Mouse (Mus musculus) MEL (cell line): ENCODE measurements around the gene Rnf130. TPM values are rescaled to one million over a fixed set of nuclear protein-coding genes. Genes with fewer than 3 reads are reported as not detected.

Source experiments
- DNase-seq: peaks from one replicate; pipeline ENCODE4 v3.0.0; 2011; ENCODE audit warnings: low read depth, low spot score
- H3K27ac ChIP-seq: 2 replicates; pipeline ENCODE4 v1.5.1; 2012; ENCODE audit warnings: low read depth, mild to moderate bottlenecking, control low read depth, low read length, moderate library complexity; ENCODE audit not compliant: control insufficient read depth
- H3K27me3 ChIP-seq, 2 experiments: fragments of 150-350 bp in 1 of 2; sonication (generic) in 1 of 2; 2 replicates each; pipeline ENCODE4 v1.6.1; 2012; ENCODE audit warnings: low read length in 2 of 2, mild to moderate bottlenecking in 2 of 2, improper control_type of control experiment in 1 of 2, moderate library complexity in 1 of 2; ENCODE audit not compliant: insufficient read depth in 2 of 2, control insufficient read depth in 1 of 2
- H3K36me3 ChIP-seq, 2 experiments: 2 replicates each; pipeline ENCODE4 v1.6.1; 2012 to 2014; ENCODE audit warnings: low read length in 2 of 2, improper control_type of control experiment in 1 of 2, inconsistent platforms in 1 of 2, mild to moderate bottlenecking in 1 of 2; ENCODE audit not compliant: insufficient read depth in 2 of 2, control insufficient read depth in 1 of 2
- H3K4me1 ChIP-seq, 2 experiments: fragments of 150-350 bp in 1 of 2; sonication (generic) in 1 of 2; 2 replicates each; pipeline ENCODE4 v1.6.1; 2012; ENCODE audit warnings: low read length in 2 of 2, improper control_type of control experiment in 1 of 2, mild to moderate bottlenecking in 1 of 2; ENCODE audit not compliant: insufficient read depth in 2 of 2, control insufficient read depth in 1 of 2
- H3K4me3 ChIP-seq, 2 experiments: fragments of 150-350 bp in 1 of 2; sonication (generic) in 1 of 2; 2 replicates each; pipeline ENCODE4 v1.5.1; 2012; ENCODE audit warnings: low read depth in 2 of 2, low read length in 2 of 2, mild to moderate bottlenecking in 2 of 2, moderate library complexity in 2 of 2, control low read depth in 1 of 2, improper control_type of control experiment in 1 of 2; ENCODE audit not compliant: control insufficient read depth in 1 of 2, insufficient read depth in 1 of 2
- H3K79me2 ChIP-seq: 2 replicates; pipeline ENCODE4 v1.6.1; 2012; ENCODE audit warnings: mild to moderate bottlenecking, low read length, moderate library complexity; ENCODE audit not compliant: control insufficient read depth, poor library complexity, insufficient read depth
- H3K9ac ChIP-seq: 2 replicates; pipeline ENCODE4 v1.6.1; 2012; ENCODE audit warnings: low read depth, mild to moderate bottlenecking, control low read depth, low read length, moderate library complexity; ENCODE audit not compliant: control insufficient read depth, poor library complexity, severe bottlenecking
- H3K9me3 ChIP-seq: fragments of 150-350 bp; sonication (generic); replicated peaks from 2 replicates; pipeline ENCODE4 v1.6.1; 2012; ENCODE audit warnings: mild to moderate bottlenecking, low read length, improper control_type of control experiment, moderate library complexity; ENCODE audit not compliant: insufficient read depth
- BHLHE40 ChIP-seq: IDR thresholded peaks from 2 replicates; pipeline ENCODE4 v1.6.1; 2012; ENCODE audit warnings: low read depth, mild to moderate bottlenecking, inconsistent platforms, low read length, improper control_type of control experiment, borderline replicate concordance
- CHD2 ChIP-seq: IDR thresholded peaks from 2 replicates; pipeline ENCODE4 v1.6.1; 2011; ENCODE audit warnings: low read length, improper control_type of control experiment
- CTCF ChIP-seq, 3 experiments: IDR thresholded peaks in 2 of 3; conservative IDR thresholded peaks in 1 of 3; 2 replicates each; pipeline ENCODE4 v1.5.1; 2011 to 2012; ENCODE audit warnings: low read length in 3 of 3, low read depth in 2 of 3, mild to moderate bottlenecking in 2 of 3, improper control_type of control experiment in 1 of 3, inconsistent platforms in 1 of 3, mixed read lengths in 1 of 3, moderate library complexity in 1 of 3; ENCODE audit not compliant: control insufficient read depth in 1 of 3, insufficient read depth in 1 of 3, poor library complexity in 1 of 3, severe bottlenecking in 1 of 3
- E2F4 ChIP-seq: IDR thresholded peaks from 2 replicates; pipeline ENCODE4 v1.6.1; 2011; ENCODE audit warnings: low read depth, low read length, improper control_type of control experiment, borderline replicate concordance
- ELF1 ChIP-seq: IDR thresholded peaks from 2 replicates; pipeline ENCODE4 v1.6.1; 2014; ENCODE audit warnings: low read depth, mild to moderate bottlenecking, inconsistent platforms, low read length, improper control_type of control experiment, moderate library complexity
- EP300 ChIP-seq, 2 experiments: IDR thresholded peaks; 2 replicates each; pipeline ENCODE4 v1.6.1; 2011; ENCODE audit warnings: improper control_type of control experiment in 2 of 2, low read length in 2 of 2, low read depth in 1 of 2, mild to moderate bottlenecking in 1 of 2
- GATA1 ChIP-seq: IDR thresholded peaks from 2 replicates; pipeline ENCODE4 v1.6.1; 2011; ENCODE audit warnings: low read depth, low read length, improper control_type of control experiment
- HCFC1 ChIP-seq: IDR thresholded peaks from 2 replicates; pipeline ENCODE4 v1.6.1; 2012; ENCODE audit warnings: low read depth, mild to moderate bottlenecking, inconsistent platforms, low read length, improper control_type of control experiment, moderate library complexity
- KAT2A ChIP-seq: conservative IDR thresholded peaks from 2 replicates; pipeline ENCODE4 v1.6.1; 2012; ENCODE audit warnings: low read depth, low read length, improper control_type of control experiment, inconsistent platforms
- MEF2A ChIP-seq: IDR thresholded peaks from 2 replicates; pipeline ENCODE4 v1.6.1; 2014; ENCODE audit warnings: low read depth, mild to moderate bottlenecking, inconsistent platforms, low read length, improper control_type of control experiment; ENCODE audit not compliant: poor library complexity, insufficient replicate concordance, severe bottlenecking; ENCODE audit errors: extremely low read depth
- MYB ChIP-seq: IDR thresholded peaks from 2 replicates; pipeline ENCODE4 v1.6.1; 2011; ENCODE audit warnings: mild to moderate bottlenecking, low read depth, low read length, improper control_type of control experiment
- MYC ChIP-seq: IDR thresholded peaks from 2 replicates; pipeline ENCODE4 v1.6.1; 2011; ENCODE audit warnings: low read depth, mild to moderate bottlenecking, low read length, improper control_type of control experiment, moderate library complexity
- POLR2AphosphoS2 ChIP-seq: IDR thresholded peaks from 2 replicates; pipeline ENCODE4 v1.6.1; 2011; ENCODE audit warnings: low read length, improper control_type of control experiment
- POLR2AphosphoS5 ChIP-seq: IDR thresholded peaks from 2 replicates; pipeline ENCODE4 v1.6.1; 2012; ENCODE audit warnings: low read depth, borderline replicate concordance, mild to moderate bottlenecking, inconsistent platforms, low read length, moderate library complexity, mixed read lengths
- RAD21 ChIP-seq: IDR thresholded peaks from 2 replicates; pipeline ENCODE4 v1.6.1; 2011; ENCODE audit warnings: mild to moderate bottlenecking, low read depth, low read length, improper control_type of control experiment
- RCOR1 ChIP-seq: IDR thresholded peaks from 2 replicates; pipeline ENCODE4 v1.6.1; 2012; ENCODE audit warnings: low read depth, mild to moderate bottlenecking, inconsistent platforms, low read length, improper control_type of control experiment
- SMC3 ChIP-seq: IDR thresholded peaks from 2 replicates; pipeline ENCODE4 v1.6.1; 2011; ENCODE audit warnings: low read depth, low read length, improper control_type of control experiment
- TAL1 ChIP-seq: IDR thresholded peaks from 2 replicates; pipeline ENCODE4 v1.6.1; 2012; ENCODE audit warnings: mild to moderate bottlenecking, inconsistent platforms, low read length, moderate library complexity, mixed read lengths
- TBP ChIP-seq: IDR thresholded peaks from 2 replicates; pipeline ENCODE4 v1.8.0; 2011; ENCODE audit warnings: low read depth, low read length, improper control_type of control experiment
- TCF12 ChIP-seq: IDR thresholded peaks from 2 replicates; pipeline ENCODE4 v1.6.1; 2014; ENCODE audit warnings: low read depth, mild to moderate bottlenecking, inconsistent platforms, low read length, improper control_type of control experiment, moderate library complexity
- USF2 ChIP-seq, 2 experiments: IDR thresholded peaks; 2 replicates each; pipeline ENCODE4 v1.6.1; 2011 to 2012; ENCODE audit warnings: improper control_type of control experiment in 2 of 2, low read length in 2 of 2, borderline replicate concordance in 1 of 2, inconsistent platforms in 1 of 2, low read depth in 1 of 2, mild to moderate bottlenecking in 1 of 2; ENCODE audit not compliant: insufficient read depth in 1 of 2
- ZC3H11A ChIP-seq: IDR thresholded peaks from 2 replicates; pipeline ENCODE4 v1.6.1; 2012; ENCODE audit warnings: low read depth, mild to moderate bottlenecking, inconsistent platforms, low read length, improper control_type of control experiment
- ZKSCAN1 ChIP-seq: IDR thresholded peaks from 2 replicates; pipeline ENCODE4 v1.6.1; 2012; ENCODE audit warnings: low read depth, mild to moderate bottlenecking, inconsistent platforms, low read length, improper control_type of control experiment, moderate library complexity
- ZMIZ1 ChIP-seq: IDR thresholded peaks from 2 replicates; pipeline ENCODE4 v1.6.1; 2012; ENCODE audit warnings: low read depth, mild to moderate bottlenecking, inconsistent platforms, low read length, improper control_type of control experiment, moderate library complexity
- ZNF384 ChIP-seq: IDR thresholded peaks from 2 replicates; pipeline ENCODE4 v1.6.1; 2012; ENCODE audit warnings: low read depth, mild to moderate bottlenecking, inconsistent platforms, low read length, improper control_type of control experiment
- polyA plus RNA-seq, 2 experiments: library from polyadenylated mRNA; stranded (reverse) in 1 of 2; unstranded in 1 of 2; fragments of >175 nt in 1 of 2; fragments of >200 nt in 1 of 2; gene quantifications; 2 replicates each; pipeline versions ENCODE4 v1.2.1 to v1.2.4; 2012; ENCODE audit warnings: low replicate concordance in 2 of 2, low read depth in 1 of 2; ENCODE audit not compliant: insufficient read length in 2 of 2, insufficient read depth in 1 of 2, missing spikeins in 1 of 2
- total RNA-seq: library from RNA; depleted of rRNA; stranded (reverse); fragments of 300-350 nt; gene quantifications from 2 replicates; pipeline ENCODE4 v1.2.3, GENCODE M21; 2012

Rnf130 gene
- total and polyA plus RNA-seq, 3 experiments, result 59.5 to 507 (median 78.2) TPM

DNA sequence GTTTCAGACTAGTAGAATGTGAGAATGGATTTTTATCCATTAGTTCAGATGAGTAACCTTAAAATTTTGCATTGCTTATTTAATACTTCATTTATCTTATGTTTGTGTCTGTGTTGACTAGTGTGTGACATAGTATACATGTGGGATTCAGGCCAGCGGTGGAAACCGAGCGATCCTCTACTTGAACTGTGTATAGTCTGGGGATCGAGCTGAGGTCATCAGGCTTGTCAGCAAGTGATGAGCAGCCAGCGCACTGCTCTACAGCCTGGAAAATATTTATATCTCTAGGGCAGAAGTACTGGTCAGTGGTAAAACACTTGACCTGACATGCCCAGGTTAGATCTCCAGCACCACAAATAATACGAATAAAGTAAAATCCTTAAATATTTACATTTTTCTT is 23.0 kb downstream of the Rnf130 start:
- peak overlapping the region; percentile 50; the same call in 1 of the 2 replicates for H3K9ac ChIP-seq
- H3K4me3 ChIP-seq, result no peak overlapping the region
- peak overlapping the region; percentile 81 for H3K27ac ChIP-seq
- TF ChIP-seq MYC, result no peak
- no peaks in the 10 kb centered on the region for H3K9me3 ChIP-seq
- peaks cover 0 to 60% of the 10 kb centered on the region in 2 experiments; a peak in 2 of 4 replicates for H3K36me3 ChIP-seq
- H3K79me2 ChIP-seq, result peaks cover 17% of the 10 kb centered on the region
- DNase-seq, result peak; percentile 21
- H3K27me3 ChIP-seq, result no peaks in the 10 kb centered on the region
- H3K4me1 ChIP-seq, result peaks cover 34 to 47% of the 10 kb centered on the region in 2 experiments

DNA sequence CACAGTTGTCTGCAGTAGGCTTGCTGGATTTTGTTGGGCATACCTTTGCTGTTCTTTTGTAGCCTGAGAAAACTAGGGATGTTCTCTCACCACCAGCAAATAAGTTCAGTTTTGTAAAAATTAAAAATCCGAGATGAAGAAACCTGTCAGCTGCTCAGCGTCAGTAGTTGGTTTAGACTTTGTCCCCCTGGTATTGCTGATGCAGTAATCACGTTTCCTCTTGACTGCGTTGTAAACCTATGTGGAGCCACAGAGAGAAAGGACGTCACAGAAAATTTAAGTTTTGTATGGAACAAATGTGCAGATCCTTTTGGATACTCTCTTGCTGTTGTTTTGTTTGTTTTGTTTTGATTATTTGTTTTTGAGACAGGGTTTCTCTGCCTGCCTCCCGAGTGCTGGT is 25.2 kb downstream of the Rnf130 start:
- H3K27me3 ChIP-seq, result no peaks in the 10 kb centered on the region
- H3K4me1 ChIP-seq, result peaks cover 19 to 29% of the 10 kb centered on the region in 2 experiments
- H3K9me3 ChIP-seq, result no peaks in the 10 kb centered on the region
- H3K4me3 ChIP-seq, result no peak overlapping the region
- no peak for TF ChIP-seq CHD2
- TF ChIP-seq TAL1, result no peak
- no peak for TF ChIP-seq TBP
- TF ChIP-seq POLR2AphosphoS5, result no peak
- TF ChIP-seq GATA1, result no peak
- no peak for TF ChIP-seq POLR2AphosphoS2
- no peak for TF ChIP-seq SMC3
- no peak for TF ChIP-seq ELF1
- TF ChIP-seq MYB, result no peak
- peaks cover 0 to 41% of the 10 kb centered on the region in 2 experiments; a peak in 2 of 4 replicates for H3K36me3 ChIP-seq
- DNase-seq, result no peak
- peaks cover 13% of the 10 kb centered on the region; the same call in 1 of the 2 replicates for H3K79me2 ChIP-seq
- H3K9ac ChIP-seq, result no peak overlapping the region
- H3K27ac ChIP-seq, result no peak overlapping the region

DNA sequence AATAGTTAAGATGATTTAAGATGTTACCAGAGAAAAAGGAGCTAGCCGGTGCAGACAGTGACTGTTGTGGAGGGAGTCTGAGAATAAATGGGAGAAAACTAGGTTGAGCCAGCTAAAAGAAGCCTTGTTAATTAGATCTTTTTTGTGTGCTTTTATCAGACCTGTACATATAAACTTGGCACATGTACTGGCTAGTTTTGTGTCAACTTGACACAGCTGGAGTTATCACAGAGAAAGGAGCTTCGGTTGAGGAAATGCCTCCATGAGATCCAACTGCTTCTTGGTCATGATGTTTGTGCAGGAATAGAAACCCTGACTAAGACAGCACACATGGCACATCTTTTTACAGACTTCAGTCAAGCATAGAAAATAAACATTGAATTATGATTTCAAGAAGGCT is 32.6 kb downstream of the Rnf130 start:
- Histone ChIP-seq H3K27ac (no peak overlapping the region), H3K27me3 (no peaks in the 10 kb centered on the region), H3K4me3 (no peak overlapping the region), H3K79me2 (peaks cover 1% of the 10 kb centered on the region; the same call in 1 of the 2 replicates), H3K9ac (no peak overlapping the region), H3K9me3 (no peaks in the 10 kb centered on the region), H3K36me3 (peaks cover 2 to 3% of the 10 kb centered on the region in 2 experiments; a peak in 2 of 4 replicates), H3K4me1 (peaks cover 0 to 6% of the 10 kb centered on the region in 2 experiments; a peak in 3 of 4 replicates)
- no peak for DNase-seq
- TF ChIP-seq ZKSCAN1 (no peak), TAL1 (no peak), MYB (no peak), TCF12 (no peak), CTCF (IDR thresholded peaks at IDR 0.05 in 2 of 3, conservative IDR thresholded peaks at IDR 0.05 in 1 of 3; ENCODE audit: control insufficient read depth in 1 of 3, insufficient read depth in 1 of 3, low read depth in 2 of 3, low read length in 3 of 3, poor library complexity in 1 of 3, severe bottlenecking in 1 of 3) (no peak), GATA1 (0 out of 2 replicates have a peak, but pooled peaks have one; percentile 22), RAD21 (no peak), MEF2A (no peak), RCOR1 (no peak), EP300 (IDR thresholded peaks at IDR 0.05; ENCODE audit: low read depth in 1 of 2, low read length in 2 of 2) (peak; percentile 26 to 51; a peak in 2 of 4 replicates), E2F4 (no peak), KAT2A (no peak), MYC (no peak), CHD2 (no peak), ZC3H11A (no peak), BHLHE40 (no peak), TBP (no peak), ZNF384 (no peak), USF2 (IDR thresholded peaks at IDR 0.05; ENCODE audit: borderline replicate concordance in 1 of 2, insufficient read depth in 1 of 2, low read depth in 1 of 2, low read length in 2 of 2) (no peak), HCFC1 (no peak), ZMIZ1 (no peak)
